Mouse (Mus musculus) hindbrain, embryonic 14.5 days (tissue): ENCODE data around the gene Celf1. TPM values are rescaled to one million over a fixed set of nuclear protein-coding genes. Genes with fewer than 3 reads are reported as not detected.

Experiments
- ATAC-seq: fragments of 200-750 bp; cut with Nextera tagmentation; 2 replicates; pipeline ENCODE4 v1.8.0; 2017; ENCODE audit warnings: moderate number of reproducible peaks, mild to moderate bottlenecking, moderate TSS enrichment, moderate library complexity; ENCODE audit not compliant: low FRiP score
- DNase-seq: peaks from one replicate; pipeline ENCODE4 v3.0.0-alpha.2; 2015; ENCODE audit warnings: low spot score
- H3K27ac ChIP-seq: fragments of 300-500 bp; sonication (generic); 2 replicates; pipeline ENCODE4 v1.5.1; 2014; ENCODE audit warnings: mild to moderate bottlenecking, moderate library complexity
- H3K27me3 ChIP-seq: fragments of 300-500 bp; sonication (generic); 2 replicates; pipeline ENCODE4 v1.6.1; 2014; ENCODE audit warnings: mild to moderate bottlenecking, low read length, mixed read lengths; ENCODE audit not compliant: control insufficient read depth, insufficient read depth
- H3K36me3 ChIP-seq: fragments of 300-500 bp; sonication (generic); replicated peaks from 2 replicates; pipeline ENCODE4 v1.6.1; 2014; ENCODE audit not compliant: control insufficient read depth, insufficient read depth
- H3K4me1 ChIP-seq: fragments of 300-500 bp; sonication (generic); replicated peaks from 2 replicates; pipeline ENCODE4 v1.6.1; 2014; ENCODE audit warnings: antibody characterized with exemption, low read length, mixed read lengths; ENCODE audit not compliant: control insufficient read depth, insufficient read depth
- H3K4me2 ChIP-seq: fragments of 300-500 bp; sonication (generic); replicated peaks from 2 replicates; pipeline ENCODE4 v1.6.1; 2014; ENCODE audit warnings: mild to moderate bottlenecking, moderate library complexity
- H3K4me3 ChIP-seq: fragments of 300-500 bp; sonication (generic); replicated peaks from 2 replicates; pipeline ENCODE4 v1.5.1; 2014; ENCODE audit warnings: mild to moderate bottlenecking, low read length
- H3K9ac ChIP-seq: fragments of 300-500 bp; sonication (generic); 2 replicates; pipeline ENCODE4 v1.6.1; 2014
- H3K9me3 ChIP-seq: fragments of 300-500 bp; sonication (generic); 2 replicates; pipeline ENCODE4 v1.6.1; 2016; ENCODE audit warnings: low read length; ENCODE audit not compliant: control insufficient read depth
- WGBS: fragments of 180-500 bp; shearing (Covaris S2); extraction: QIAGEN DNeasy Blood & Tissue Kit; methylation state at CpG from one replicate; pipeline ENCODE4 v1.1.7; 2014; 5-methylcytosine and 5-hydroxymethylcytosine counted together
- polyA plus RNA-seq: library from polyadenylated mRNA; unstranded; fragments of >200 nt; fragmentation: Nextera tagmentation; extraction: Ambion mirVana; gene quantifications from 2 replicates; pipeline ENCODE4 v1.2.1, GENCODE M21; 2014

Celf1 gene
- polyA plus RNA-seq, 1 experiment from 2014 or later = 75.2 TPM

DNA sequence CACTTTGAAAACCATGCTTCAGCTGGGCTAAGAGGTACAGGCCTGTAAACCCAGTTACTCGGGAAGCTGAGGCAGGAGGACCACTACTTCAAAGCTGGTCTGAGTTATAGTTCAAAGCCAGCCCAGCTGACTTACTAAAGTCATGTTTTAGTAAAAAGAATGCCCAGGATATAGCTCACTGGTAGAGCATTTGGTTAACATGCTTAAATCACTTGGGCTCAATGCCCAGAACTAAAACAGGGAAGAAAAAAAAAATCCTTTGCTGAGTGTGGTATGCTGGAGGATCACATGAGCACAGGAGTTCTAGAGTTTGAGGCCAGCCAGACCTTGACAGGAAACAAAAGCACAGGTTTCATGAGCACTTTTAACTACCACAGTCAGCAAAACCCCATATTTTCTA is 28.5 kb upstream of the Celf1 start:
- peaks cover 77% of the 10 kb centered on the region for H3K36me3 ChIP-seq
- no peaks in the 10 kb centered on the region for H3K27me3 ChIP-seq
- no peak overlapping the region for H3K27ac ChIP-seq
- H3K4me2 ChIP-seq = no peak overlapping the region
- no peak for ATAC-seq
- DNase-seq = no peak
- H3K4me1 ChIP-seq = peaks cover 26% of the 10 kb centered on the region
- no peak overlapping the region for H3K4me3 ChIP-seq
- H3K9ac ChIP-seq = no peak overlapping the region
- H3K9me3 ChIP-seq = no peaks in the 10 kb centered on the region
- 91% methylated on average over 1 of the region's 1 CpGs for WGBS

DNA sequence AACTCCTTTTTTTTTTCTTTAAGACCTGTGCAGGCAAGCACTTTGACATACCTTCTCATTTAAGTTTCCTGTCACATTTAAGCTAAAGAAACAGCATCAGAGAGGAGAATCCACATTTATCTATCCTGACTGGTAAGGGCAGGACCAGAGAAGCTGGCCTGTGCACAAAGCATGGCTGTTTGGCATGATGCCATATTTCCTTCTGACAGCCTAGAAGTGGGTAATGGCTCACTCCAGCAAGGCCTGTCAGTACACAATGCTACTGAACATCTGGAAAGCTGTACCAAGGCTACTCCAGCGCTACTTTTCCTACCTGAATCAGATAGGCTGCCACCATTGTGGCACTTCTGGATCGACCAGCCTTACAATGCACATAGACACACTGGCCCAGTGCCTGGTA is 26.5 kb upstream of the Celf1 start:
- 75% methylated on average over 2 of the region's 2 CpGs for WGBS
- no peak overlapping the region for H3K4me2 ChIP-seq
- peaks cover 57% of the 10 kb centered on the region for H3K36me3 ChIP-seq
- H3K9me3 ChIP-seq = no peaks in the 10 kb centered on the region
- H3K27me3 ChIP-seq = no peaks in the 10 kb centered on the region
- no peak overlapping the region for H3K4me3 ChIP-seq
- peaks cover 34% of the 10 kb centered on the region for H3K4me1 ChIP-seq
- H3K9ac ChIP-seq = peak overlapping the region; percentile 11; the same call in 1 of the 2 replicates
- ATAC-seq = no peak
- peak overlapping the region; percentile 24; the same call in 1 of the 2 replicates for H3K27ac ChIP-seq
- DNase-seq = peak; percentile 64

DNA sequence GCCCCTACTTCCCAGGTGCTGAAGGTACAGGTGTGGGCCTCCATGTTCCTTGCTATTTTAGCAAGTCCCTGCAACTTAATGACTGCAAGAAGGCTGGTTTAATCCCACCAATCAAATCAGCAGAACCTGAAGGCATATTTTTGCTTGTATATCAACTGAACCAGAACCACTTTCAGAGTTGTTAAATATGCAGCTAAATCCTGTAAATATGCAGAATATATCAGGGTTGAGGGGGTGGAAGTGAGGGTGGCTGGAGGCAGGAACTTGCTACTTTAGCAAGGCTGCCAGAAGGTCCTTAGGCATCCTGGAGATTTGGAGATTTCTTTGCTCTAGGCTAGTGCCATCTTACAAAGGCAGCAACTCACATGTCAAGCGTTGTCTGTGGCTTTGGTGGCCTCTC is 24.7 kb upstream of the Celf1 start:
- Histone ChIP-seq H3K4me1 (peaks cover 34% of the 10 kb centered on the region), H3K4me3 (no peak overlapping the region), H3K9me3 (no peaks in the 10 kb centered on the region), H3K27me3 (no peaks in the 10 kb centered on the region), H3K4me2 (peak overlapping the region; percentile 78), H3K27ac (no peak overlapping the region), H3K9ac (peak overlapping the region; percentile 98), H3K36me3 (peaks cover 38% of the 10 kb centered on the region)
- WGBS = 57% methylated on average over 1 of the region's 1 CpGs
- ATAC-seq (no peak), DNase-seq (no peak)

DNA sequence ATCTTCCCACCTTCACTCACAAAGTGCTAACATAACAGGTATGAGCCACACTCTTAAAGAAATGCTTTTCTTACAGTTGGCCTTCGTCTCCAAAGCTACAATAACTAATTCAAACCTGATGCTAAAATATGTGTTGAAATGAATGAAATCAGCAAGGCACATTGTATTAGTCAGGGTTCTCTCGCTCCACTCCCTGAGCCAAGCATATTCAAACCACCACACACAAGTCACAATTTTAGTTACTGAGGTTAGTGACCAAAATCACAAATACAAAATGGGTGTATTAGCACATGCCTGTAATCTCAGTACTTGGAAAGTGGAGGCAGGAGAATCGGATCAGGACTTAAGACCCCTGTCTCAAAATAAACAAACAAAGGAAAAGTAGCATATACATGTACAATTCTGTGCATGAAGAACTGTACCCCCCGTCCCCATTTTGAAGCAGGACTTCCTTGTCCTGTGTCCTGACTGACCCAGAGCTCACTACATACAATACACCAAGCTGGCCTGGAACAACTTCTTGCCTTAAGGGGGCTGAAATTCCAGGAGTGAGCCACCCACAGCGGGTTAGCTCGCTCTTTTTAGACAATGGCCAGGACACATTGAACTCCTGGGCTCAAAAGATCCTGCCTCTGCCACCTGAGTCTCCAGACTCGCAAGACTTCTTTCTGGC is 23.5 kb upstream of the Celf1 start:
- H3K9me3 ChIP-seq = no peaks in the 10 kb centered on the region
- no peak for DNase-seq

DNA sequence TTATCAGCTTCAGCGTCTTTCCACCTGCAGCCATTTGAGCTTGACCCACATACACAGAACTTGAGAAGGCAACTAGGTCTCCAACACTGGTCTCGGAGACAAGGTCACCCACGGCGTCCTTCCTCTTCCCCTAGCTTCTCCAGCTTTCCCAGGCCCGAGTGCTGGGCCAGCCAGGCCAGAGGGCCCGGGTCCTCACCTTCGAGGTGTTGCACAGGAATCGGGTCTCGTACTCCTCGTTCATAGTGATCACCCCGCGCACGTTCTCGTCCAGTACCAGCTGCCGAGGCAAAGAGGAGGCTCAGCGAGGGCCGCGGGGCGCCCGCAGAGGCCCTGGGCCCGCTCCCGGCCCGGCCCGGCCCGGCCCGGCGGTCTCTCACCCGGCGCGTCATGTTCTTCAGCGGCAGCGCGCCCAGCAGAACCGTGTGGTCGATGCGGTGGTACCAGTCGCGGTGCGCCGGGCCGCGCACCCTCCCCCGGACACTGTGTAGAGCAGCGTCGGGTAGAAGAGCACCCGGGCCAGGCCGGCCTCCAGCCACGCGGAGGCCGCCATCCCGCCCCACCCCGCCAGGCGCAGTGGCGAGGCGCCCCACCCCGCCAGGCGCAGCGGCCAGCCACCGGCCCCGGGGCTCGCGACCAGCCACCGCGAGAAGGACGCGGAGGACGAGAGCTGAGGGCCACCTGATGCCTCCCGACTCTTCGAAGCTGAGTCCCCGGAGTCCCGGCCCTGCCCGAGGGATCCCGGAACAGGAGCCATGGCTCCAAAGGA is 22.8 kb upstream of the Celf1 start:
- Histone ChIP-seq H3K4me1 (peaks cover 34% of the 10 kb centered on the region), H3K36me3 (peaks cover 21% of the 10 kb centered on the region), H3K4me2 (peak overlapping the region; percentile 78), H3K9me3 (no peaks in the 10 kb centered on the region), H3K4me3 (peak overlapping the region; percentile 70), H3K27ac (peak overlapping the region; percentile 93), H3K9ac (peak overlapping the region; percentile 98), H3K27me3 (no peaks in the 10 kb centered on the region)
- ATAC-seq = peak; percentile 82
- under 1% methylated on average over 71 of the region's 73 CpGs for WGBS
- peak; percentile 60 for DNase-seq

More for the DNA sequence above, 23.5 kb upstream of the Celf1 start:
- no peaks in the 10 kb centered on the region for H3K27me3 ChIP-seq
- ATAC-seq = 0 out of 2 replicates have a peak, but pooled peaks have one; percentile 2
- H3K27ac ChIP-seq = peak overlapping the region; percentile 93
- peak overlapping the region; percentile 70 for H3K4me3 ChIP-seq
- peaks cover 34% of the 10 kb centered on the region for H3K4me1 ChIP-seq
- H3K9ac ChIP-seq = peak overlapping the region; percentile 98
- 32% methylated on average over 7 of the region's 7 CpGs for WGBS
- peaks cover 26% of the 10 kb centered on the region for H3K36me3 ChIP-seq
- peak overlapping the region; percentile 78 for H3K4me2 ChIP-seq

DNA sequence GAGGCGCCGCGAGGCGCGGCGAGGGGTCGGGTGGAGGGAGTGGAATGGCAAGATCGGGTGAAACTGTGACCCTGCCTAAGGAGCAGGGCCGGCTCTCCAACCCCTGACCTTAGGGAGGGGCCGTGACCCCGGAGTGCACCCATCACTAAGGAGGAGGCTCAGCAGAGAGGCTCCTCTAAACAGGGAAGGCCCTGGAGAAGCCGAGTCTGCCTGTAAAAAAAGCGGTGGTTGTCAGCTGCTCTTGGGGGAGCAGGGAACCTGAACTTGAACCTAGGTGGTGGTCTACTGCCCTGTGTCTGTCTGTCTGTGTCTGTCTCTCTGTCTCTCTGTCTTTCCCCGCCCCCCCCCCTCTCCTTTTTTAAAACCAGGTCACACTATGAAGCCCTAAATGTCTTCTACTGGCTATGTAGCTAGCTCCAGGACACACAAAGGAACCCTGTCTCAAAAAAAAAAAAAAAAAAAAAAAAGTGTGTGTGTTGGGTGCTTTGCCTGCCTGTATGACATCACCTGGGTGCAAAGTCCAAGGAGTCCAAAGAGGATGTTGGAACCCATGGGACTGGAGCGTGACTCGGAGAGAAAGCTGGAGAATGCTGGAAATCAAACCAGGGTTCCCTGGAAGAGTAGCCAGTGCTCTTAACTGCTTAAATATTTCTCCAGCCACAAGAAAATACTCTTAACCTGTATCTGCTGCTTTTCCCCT is 22.0 kb upstream of the Celf1 start:
- Histone ChIP-seq H3K27me3 (no peaks in the 10 kb centered on the region), H3K9ac (peak overlapping the region; percentile 98), H3K4me2 (peak overlapping the region; percentile 78), H3K9me3 (no peaks in the 10 kb centered on the region), H3K4me1 (peaks cover 34% of the 10 kb centered on the region), H3K27ac (peak overlapping the region; percentile 93), H3K4me3 (peak overlapping the region; percentile 70), H3K36me3 (peaks cover 14% of the 10 kb centered on the region)
- WGBS = 12% methylated on average over 16 of the region's 16 CpGs
- DNase-seq (no peak), ATAC-seq (peak; percentile 63)

DNA sequence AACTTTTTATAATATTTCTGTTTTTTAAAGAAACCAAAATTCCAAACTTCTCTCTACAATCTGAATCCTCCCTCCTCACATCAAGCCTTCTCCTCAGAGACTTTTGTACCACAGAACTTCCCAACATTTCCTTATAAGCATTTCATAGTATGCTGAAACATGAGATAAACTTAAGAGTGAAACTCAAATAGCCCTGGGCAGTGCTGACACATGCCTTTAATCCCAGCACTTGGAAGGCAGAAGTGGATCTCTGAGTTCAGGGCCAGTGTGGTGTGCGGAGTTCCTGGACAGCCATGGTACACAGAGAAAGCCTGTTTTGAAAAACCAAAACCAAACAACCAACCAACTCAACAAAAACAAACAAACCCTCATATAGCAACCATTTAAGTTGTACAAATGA is 19.0 kb upstream of the Celf1 start:
- no peak for DNase-seq
- no peak overlapping the region for H3K4me2 ChIP-seq
- no peaks in the 10 kb centered on the region for H3K27me3 ChIP-seq
- no peaks in the 10 kb centered on the region for H3K9me3 ChIP-seq
- peaks cover 18% of the 10 kb centered on the region for H3K4me1 ChIP-seq
- H3K4me3 ChIP-seq = no peak overlapping the region
- no peak for ATAC-seq
- H3K9ac ChIP-seq = no peak overlapping the region
- no peak overlapping the region for H3K27ac ChIP-seq
- 94% methylated on average over 1 of the region's 1 CpGs for WGBS
- H3K36me3 ChIP-seq = no peaks in the 10 kb centered on the region

DNA sequence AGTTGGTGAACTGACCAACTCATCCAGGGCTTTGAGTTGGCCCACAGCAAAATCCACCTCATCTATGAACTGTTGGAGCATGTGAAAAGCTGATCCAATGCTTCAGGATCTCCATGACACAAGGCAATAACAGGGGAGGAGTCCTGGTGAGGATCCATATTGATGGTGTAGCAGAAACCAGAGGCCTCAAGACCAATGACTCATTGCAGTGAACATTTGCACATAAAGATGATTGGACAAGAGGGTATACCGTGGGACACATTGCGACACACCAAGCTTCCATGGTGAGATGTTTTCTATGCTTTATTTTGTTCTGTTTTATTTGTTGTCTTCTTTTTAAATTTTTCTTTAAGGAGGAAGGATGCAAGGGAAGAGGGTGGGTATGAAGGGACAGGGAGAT is 17.5 kb upstream of the Celf1 start:
- H3K4me2 ChIP-seq = no peak overlapping the region
- H3K4me1 ChIP-seq = peaks cover 10% of the 10 kb centered on the region; the same call in 1 of the 2 replicates

DNA sequence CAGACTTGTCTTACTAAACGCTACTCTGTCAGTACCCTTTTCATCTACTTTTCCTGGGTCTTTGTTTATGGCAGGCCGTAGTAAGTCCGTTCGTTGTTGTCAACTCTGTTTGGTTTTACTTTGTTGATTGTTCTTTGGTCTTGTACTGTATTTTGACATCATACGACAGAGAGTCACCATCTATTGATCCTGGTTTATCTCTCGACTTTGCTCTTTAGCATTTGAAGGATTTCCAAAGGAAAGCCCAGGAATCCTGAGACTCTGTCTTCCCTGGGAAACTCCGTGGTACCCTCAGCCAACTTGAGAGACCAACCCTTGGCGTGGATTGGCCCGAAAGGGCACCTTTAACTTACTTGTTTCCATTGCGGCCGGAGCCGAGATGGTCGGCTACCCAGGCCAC is 11.6 kb upstream of the Celf1 start:
- no peaks in the 10 kb centered on the region for H3K9me3 ChIP-seq
- 87% methylated on average over 13 of the region's 13 CpGs for WGBS
- no peaks in the 10 kb centered on the region for H3K27me3 ChIP-seq
- H3K36me3 ChIP-seq = no peaks in the 10 kb centered on the region
- H3K4me2 ChIP-seq = no peak overlapping the region
- DNase-seq (no peak), ATAC-seq (no peak)
- no peak overlapping the region for H3K9ac ChIP-seq
- no peaks in the 10 kb centered on the region for H3K4me1 ChIP-seq
- H3K27ac ChIP-seq = no peak overlapping the region
- no peak overlapping the region for H3K4me3 ChIP-seq

More for the DNA sequence above, 17.5 kb upstream of the Celf1 start:
- H3K27ac ChIP-seq = no peak overlapping the region
- H3K4me3 ChIP-seq = no peak overlapping the region
- 93% methylated on average over 2 of the region's 2 CpGs for WGBS
- H3K9ac ChIP-seq = no peak overlapping the region
- ATAC-seq = no peak
- H3K27me3 ChIP-seq = no peaks in the 10 kb centered on the region
- no peak for DNase-seq
- H3K9me3 ChIP-seq = no peaks in the 10 kb centered on the region
- H3K36me3 ChIP-seq = no peaks in the 10 kb centered on the region
